Mouse (Mus musculus) stomach, embryonic 14.5 days (tissue): Measurements from ENCODE around the gene Slc39a2. TPM values are rescaled to one million over a fixed set of nuclear protein-coding genes. Genes with fewer than 3 reads are reported as not detected.
A peak's percentile ranks its signal among the peaks of the same experiment; 100 is the strongest.

Experiments
- ATAC-seq: fragments of 200-750 bp; cut with Nextera tagmentation; 2 replicates; pipeline ENCODE4 v1.8.0; 2017; ENCODE audit warnings: low read depth, moderate TSS enrichment; ENCODE audit not compliant: insufficient number of reproducible peaks, insufficient read depth, low FRiP score
- H3K27ac ChIP-seq: fragments of 300-500 bp; sonication (generic); 2 replicates; pipeline ENCODE4 v1.5.1; 2014; ENCODE audit warnings: mild to moderate bottlenecking, low read length, moderate library complexity, mixed read lengths
- H3K27me3 ChIP-seq: fragments of 300-500 bp; sonication (generic); 2 replicates; pipeline ENCODE4 v1.6.1; 2014; ENCODE audit warnings: low read length, control low read depth, mixed read lengths; ENCODE audit not compliant: control insufficient read depth, insufficient read depth
- H3K36me3 ChIP-seq: fragments of 300-500 bp; sonication (generic); 2 replicates; pipeline ENCODE4 v1.6.1; 2014; ENCODE audit warnings: mild to moderate bottlenecking, control low read depth, low read length, moderate library complexity, mixed read lengths; ENCODE audit not compliant: control insufficient read depth, insufficient read depth
- H3K4me1 ChIP-seq: fragments of 300-500 bp; sonication (generic); 2 replicates; pipeline ENCODE4 v1.6.1; 2014; ENCODE audit warnings: low read length, control low read depth, mixed read lengths; ENCODE audit not compliant: control insufficient read depth, insufficient read depth
- H3K4me2 ChIP-seq: fragments of 300-500 bp; sonication (generic); replicated peaks from 2 replicates; pipeline ENCODE4 v1.6.1; 2014; ENCODE audit warnings: low read depth, low read length, control low read depth
- H3K4me3 ChIP-seq: fragments of 300-500 bp; sonication (generic); 2 replicates; pipeline ENCODE4 v1.5.1; 2014; ENCODE audit warnings: low read depth, low read length, control low read depth
- H3K9ac ChIP-seq: fragments of 300-500 bp; sonication (generic); replicated peaks from 2 replicates; pipeline ENCODE4 v1.6.1; 2014; ENCODE audit warnings: low read depth, mild to moderate bottlenecking, control low read depth, low read length, moderate library complexity, mixed read lengths
- H3K9me3 ChIP-seq: fragments of 300-500 bp; sonication (generic); 2 replicates; pipeline ENCODE4 v1.6.1; 2016; ENCODE audit warnings: low read depth, low read length, control low read depth; ENCODE audit not compliant: control insufficient read depth
- WGBS: fragments of 180-500 bp; shearing (Covaris S2); extraction: QIAGEN DNeasy Blood & Tissue Kit; methylation state at CpG from one replicate; pipeline ENCODE4 v1.1.7; 2014; 5-methylcytosine and 5-hydroxymethylcytosine counted together
- polyA plus RNA-seq: library from polyadenylated mRNA; unstranded; fragments of >200 nt; fragmentation: Nextera tagmentation; extraction: Ambion mirVana; gene quantifications from 2 replicates; pipeline ENCODE4 v1.2.1, GENCODE M21; 2014

Gene Slc39a2
- polyA plus RNA-seq, 1 experiment from 2014 or later: 0.30 TPM

GRCm38 (mm10) chr14:51877517-51877916, 15.2 kb upstream of the Slc39a2 start:
- no peaks in the 10 kb centered on the region for H3K27me3 ChIP-seq
- no peaks in the 10 kb centered on the region for H3K9me3 ChIP-seq
- H3K4me2 ChIP-seq: no peak overlapping the region
- no peaks in the 10 kb centered on the region for H3K36me3 ChIP-seq
- no peak for ATAC-seq
- WGBS: 77% methylated on average over 3 of the region's 3 CpGs
- no peak overlapping the region for H3K9ac ChIP-seq
- no peak overlapping the region for H3K4me3 ChIP-seq
- H3K4me1 ChIP-seq: no peaks in the 10 kb centered on the region
- no peak overlapping the region for H3K27ac ChIP-seq

- H3K27ac ChIP-seq: peak overlapping the region; percentile 75
- no peak overlapping the region for H3K9ac ChIP-seq
- H3K4me1 ChIP-seq: peaks cover 10% of the 10 kb centered on the region
- peak overlapping the region; percentile 85 for H3K4me2 ChIP-seq
- WGBS: 4% methylated on average over 4 of the region's 4 CpGs
- peaks cover 13% of the 10 kb centered on the region; the same call in 1 of the 2 replicates for H3K36me3 ChIP-seq
- peak overlapping the region; percentile 65; the same call in 1 of the 2 replicates for H3K4me3 ChIP-seq
- H3K9me3 ChIP-seq: no peaks in the 10 kb centered on the region
- H3K27me3 ChIP-seq: no peaks in the 10 kb centered on the region
- peak; percentile 35; the same call in 1 of the 2 replicates for ATAC-seq
Measured at GRCm38 (mm10) chr14:51883527-51884030, 9.1 kb upstream of the Slc39a2 start.

GRCm38 (mm10) chr14:51884031-51884544, 8.6 kb upstream of the Slc39a2 start:
- under 1% methylated on average over 14 of the region's 14 CpGs for WGBS
- Histone ChIP-seq H3K36me3 (peaks cover 18% of the 10 kb centered on the region; the same call in 1 of the 2 replicates), H3K4me1 (peaks cover 10% of the 10 kb centered on the region), H3K4me2 (peak overlapping the region; percentile 85), H3K27ac (peak overlapping the region; percentile 75), H3K4me3 (peak overlapping the region; percentile 65), H3K9me3 (no peaks in the 10 kb centered on the region), H3K27me3 (no peaks in the 10 kb centered on the region), H3K9ac (no peak overlapping the region)
- ATAC-seq: peak; percentile 39

GRCm38 (mm10) chr14:51884598-51885331, 7.9 kb upstream of the Slc39a2 start, which contains the start of gene Mettl17:
Gene Mettl17 (plus strand): TSS chr14:51884842.
- peak within 1 kb of the TSS; percentile 61 for H3K9ac ChIP-seq
- peak within 1 kb of the TSS; percentile 85 for H3K4me2 ChIP-seq
- H3K4me3 ChIP-seq: peak within 1 kb of the TSS; percentile 65
- peaks cover 10% of the 10 kb centered on the region for H3K4me1 ChIP-seq
- under 1% methylated on average over 43 of the region's 43 CpGs for WGBS
- ATAC-seq: peak; percentile 95
- H3K27me3 ChIP-seq: no peaks in the 10 kb centered on the region
- H3K27ac ChIP-seq: peak within 1 kb of the TSS; percentile 75
- peaks cover 24% of the 10 kb centered on the region for H3K36me3 ChIP-seq
- no peaks in the 10 kb centered on the region for H3K9me3 ChIP-seq

GRCm38 (mm10) chr14:51886051-51886450, 6.6 kb upstream of the Slc39a2 start:
- Histone ChIP-seq H3K9me3 (no peaks in the 10 kb centered on the region), H3K9ac (no peak overlapping the region), H3K4me3 (no peak overlapping the region; the same call in 1 of the 2 replicates), H3K4me2 (peak overlapping the region; percentile 85), H3K4me1 (peaks cover 10% of the 10 kb centered on the region), H3K36me3 (peaks cover 37% of the 10 kb centered on the region), H3K27me3 (no peaks in the 10 kb centered on the region), H3K27ac (no peak overlapping the region)
- 61% methylated on average over 6 of the region's 6 CpGs for WGBS
- ATAC-seq: no peak

- Histone ChIP-seq H3K4me3 (no peak overlapping the region), H3K4me1 (peaks cover 10% of the 10 kb centered on the region), H3K4me2 (no peak overlapping the region), H3K27me3 (no peaks in the 10 kb centered on the region), H3K27ac (no peak overlapping the region), H3K36me3 (peaks cover 50% of the 10 kb centered on the region), H3K9me3 (no peaks in the 10 kb centered on the region), H3K9ac (no peak overlapping the region)
- 92% methylated on average over 6 of the region's 6 CpGs for WGBS
- ATAC-seq: no peak
Measured at GRCm38 (mm10) chr14:51889833-51890232, 2.9 kb upstream of the Slc39a2 start.

GRCm38 (mm10) chr14:51893094-51893794, 555 bp downstream of the Slc39a2 start:
- H3K9me3 ChIP-seq: no peaks in the 10 kb centered on the region
- H3K9ac ChIP-seq: no peak overlapping the region
- H3K27ac ChIP-seq: no peak overlapping the region
- WGBS: 22% methylated on average over 10 of the region's 10 CpGs
- H3K36me3 ChIP-seq: peaks cover 39% of the 10 kb centered on the region
- no peak overlapping the region for H3K4me3 ChIP-seq
- H3K4me1 ChIP-seq: no peaks in the 10 kb centered on the region
- ATAC-seq: peak; percentile 59; the same call in 1 of the 2 replicates
- no peak overlapping the region for H3K4me2 ChIP-seq
- no peaks in the 10 kb centered on the region for H3K27me3 ChIP-seq

GRCm38 (mm10) chr14:51893809-51894208, 1.1 kb downstream of the Slc39a2 start:
- Histone ChIP-seq H3K4me3 (no peak overlapping the region), H3K27me3 (no peaks in the 10 kb centered on the region), H3K27ac (no peak overlapping the region), H3K36me3 (peaks cover 35% of the 10 kb centered on the region), H3K4me2 (no peak overlapping the region), H3K4me1 (no peaks in the 10 kb centered on the region), H3K9me3 (no peaks in the 10 kb centered on the region), H3K9ac (no peak overlapping the region)
- WGBS: 50% methylated on average over 3 of the region's 3 CpGs
- no peak for ATAC-seq
